Mouse (Mus musculus) olfactory bulb, adult 2 months (tissue): ENCODE measurements around the gene Dzip1.

ENCODE experiments used
- CTCF ChIP-seq: fragments of 200-500 bp; IDR thresholded peaks from 2 replicates; pipeline ENCODE4 v1.5.1; 2012; ENCODE audit warnings: low read depth, mild to moderate bottlenecking, low read length, moderate library complexity; ENCODE audit not compliant: insufficient read depth
- POLR2A ChIP-seq: fragments of 200-500 bp; IDR thresholded peaks from 2 replicates; pipeline ENCODE4 v1.6.1; 2012; ENCODE audit warnings: mild to moderate bottlenecking, low read depth, low read length, moderate library complexity; ENCODE audit not compliant: insufficient read depth

DNA sequence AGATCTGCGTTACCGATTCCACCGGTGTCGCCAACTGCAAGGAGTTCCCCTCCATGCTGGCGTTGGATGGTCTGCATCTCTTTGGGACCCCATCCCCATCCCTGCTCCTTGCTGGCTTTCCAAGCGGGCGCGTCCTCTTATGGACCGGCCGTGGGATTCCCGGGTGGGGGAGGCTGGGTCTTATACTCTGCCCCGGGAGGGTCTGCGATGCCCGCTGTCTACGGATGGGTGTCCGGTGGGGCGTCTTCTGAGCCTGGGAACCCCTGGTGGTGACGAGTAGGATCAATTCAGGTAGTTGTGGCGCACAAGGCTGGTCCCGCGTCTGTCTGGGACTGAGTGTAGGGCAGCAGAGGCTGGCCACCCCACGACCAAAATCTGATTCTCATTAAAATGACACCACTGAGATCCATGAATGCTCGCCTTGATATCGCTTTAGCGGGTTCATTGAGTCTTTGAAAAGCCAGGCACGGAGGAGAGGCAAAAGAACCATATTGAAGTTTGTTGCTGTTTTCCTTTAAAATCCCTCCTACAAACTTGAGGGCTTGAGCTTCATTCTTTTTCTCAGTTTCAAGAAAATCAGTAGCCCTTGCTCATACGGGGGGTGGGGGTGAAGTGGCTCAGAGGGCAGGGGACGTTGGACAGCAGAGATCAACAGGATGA lies 70.0 kb downstream of the Dzip1 start:
- TF ChIP-seq POLR2A, result no peak
- TF ChIP-seq CTCF, result no peak
